Mouse (Mus musculus) lung, adult 2 months (tissue): ENCODE results near the gene Ackr3. TPM values are rescaled to one million over a fixed set of nuclear protein-coding genes. Genes with fewer than 3 reads are reported as not detected.

Experiments
- DNase-seq: peaks from one replicate; pipeline ENCODE4 v3.0.0; 2022
- H3K4me1 ChIP-seq: fragments of 200-500 bp; 2 replicates; pipeline ENCODE4 v1.6.1; 2011; ENCODE audit warnings: low read length; ENCODE audit not compliant: control insufficient read depth, insufficient read depth
- H3K4me3 ChIP-seq: fragments of 200-500 bp; replicated peaks from 2 replicates; pipeline ENCODE3; 2011; ENCODE audit warnings: low read depth, mild to moderate bottlenecking, control low read depth, low read length; ENCODE audit errors: extremely low read depth
- CTCF ChIP-seq: fragments of 200-500 bp; IDR thresholded peaks from 2 replicates; pipeline ENCODE4 v1.5.1; 2011; ENCODE audit warnings: mild to moderate bottlenecking, low read length, control low read depth; ENCODE audit not compliant: insufficient read depth
- POLR2A ChIP-seq: fragments of 200-500 bp; IDR thresholded peaks from 2 replicates; pipeline ENCODE4 v1.6.1; 2011; ENCODE audit warnings: low read depth, mild to moderate bottlenecking, control low read depth, low read length, borderline replicate concordance; ENCODE audit errors: extremely low read depth
- WGBS: fragments of 180-500 bp; shearing (Covaris S2); methylation state at CpG from one replicate; pipeline ENCODE4 v1.1.7; 2018; 5-methylcytosine and 5-hydroxymethylcytosine counted together
- polyA plus RNA-seq: library from polyadenylated mRNA; depleted of rRNA; stranded (reverse); fragments of >200 nt; gene quantifications from 2 replicates; pipeline ENCODE4 v1.2.3, GENCODE M21; 2012; rRNA removed

Gene Ackr3
- polyA plus RNA-seq, 1 experiment, result 96.4 TPM

DNA sequence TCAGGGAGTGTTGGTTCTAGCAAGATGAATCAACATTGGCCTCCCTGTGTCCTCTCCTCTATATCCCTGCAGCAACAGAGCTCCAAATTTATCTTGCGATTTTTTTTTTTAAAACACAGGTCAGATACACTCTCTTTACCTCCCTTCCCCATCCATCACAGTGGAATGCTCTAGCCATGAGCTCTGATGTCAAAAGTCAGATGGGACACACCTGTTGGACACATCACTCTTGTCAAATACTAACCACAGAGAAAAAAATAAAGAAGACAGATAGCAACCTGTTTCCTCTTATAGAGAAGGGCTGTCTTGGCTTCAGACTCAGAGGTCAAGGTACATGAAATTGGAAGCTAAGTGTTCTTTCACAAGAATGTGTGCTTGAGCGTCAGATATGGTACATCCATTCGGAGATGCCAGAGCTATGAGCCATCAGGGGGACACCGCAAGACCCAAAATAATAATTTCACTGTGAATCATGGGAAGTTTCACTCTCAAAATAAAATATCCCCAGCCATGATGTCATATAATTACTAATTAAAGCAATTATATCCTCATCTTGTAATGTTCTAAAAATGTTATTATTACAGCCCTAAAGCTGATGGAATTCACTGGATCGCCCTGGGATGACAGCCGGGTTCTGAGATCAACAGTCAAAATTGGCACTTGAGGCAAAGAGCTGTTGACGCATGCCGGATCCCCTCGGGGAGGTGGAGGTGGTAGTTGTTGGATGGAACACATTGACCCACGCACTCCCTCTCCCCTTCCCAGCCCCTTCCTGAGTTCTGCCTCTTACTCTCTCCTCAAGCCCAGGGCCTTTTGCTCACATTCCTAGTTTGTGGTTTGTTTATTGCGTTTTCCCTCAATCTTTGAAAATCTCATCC, 57.2 kb downstream of the Ackr3 start:
- DNase-seq, result no peak
- WGBS, result 81% methylated on average over 11 of the region's 11 CpGs
- TF ChIP-seq CTCF, result no peak
- TF ChIP-seq POLR2A, result no peak
- H3K4me3 ChIP-seq, result no peak overlapping the region
- no peaks in the 10 kb centered on the region for H3K4me1 ChIP-seq

DNA sequence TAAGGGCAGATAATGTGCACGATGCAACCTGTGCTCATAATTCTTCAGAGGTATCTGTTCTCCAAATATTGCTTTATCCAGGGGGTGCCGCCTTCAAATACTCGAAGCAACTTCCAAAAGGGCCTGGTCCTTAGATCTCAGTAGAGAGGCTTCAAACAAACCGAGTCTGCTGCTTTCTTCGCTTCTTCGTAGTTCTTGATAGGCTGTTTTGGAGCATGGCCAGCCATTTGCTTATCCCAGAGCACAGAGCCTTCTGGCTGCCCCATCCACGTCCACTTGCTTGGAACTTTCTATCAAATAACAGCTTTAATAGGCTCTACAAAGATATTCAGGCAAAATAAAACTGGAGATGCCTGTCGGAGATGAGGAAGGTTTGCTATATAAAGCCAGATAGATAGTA, 58.6 kb downstream of the Ackr3 start:
- DNase-seq, result no peak
- Histone ChIP-seq H3K4me3 (no peak overlapping the region), H3K4me1 (no peaks in the 10 kb centered on the region)
- TF ChIP-seq CTCF (no peak), POLR2A (no peak)
- WGBS, result 67% methylated on average over 8 of the region's 8 CpGs

Other genes starting within 250 kb of the Ackr3 start
- gene Asb18, start 189.3 kb upstream of the Ackr3 start, polyA plus RNA-seq, result 0.25 and 1.4 TPM in 2 replicates
- 3.6 and 4.1 TPM in 2 replicates for gene Iqca, start 50.6 kb upstream of the Ackr3 start, polyA plus RNA-seq